Mouse (Mus musculus) layer of hippocampus, adult 9-11 months (tissue): ENCODE measurements around the gene Zswim4.

Experiments
- DNase-seq: peaks from one replicate; pipeline ENCODE4 v3.0.0; 2022

Zswim4 gene

GRCm38 (mm10) chr8:84180530-84181190, 56.2 kb downstream of the Zswim4 start:
- no peak for DNase-seq

GRCm38 (mm10) chr8:84179946-84180345, 56.9 kb downstream of the Zswim4 start:
- no peak for DNase-seq

- DNase-seq, result no peak
Measured at GRCm38 (mm10) chr8:84178592-84178991, 58.3 kb downstream of the Zswim4 start.

GRCm38 (mm10) chr8:84177405-84177804, 59.5 kb downstream of the Zswim4 start:
- no peak for DNase-seq

GRCm38 (mm10) chr8:84176560-84176959, 60.3 kb downstream of the Zswim4 start:
- DNase-seq, result no peak

GRCm38 (mm10) chr8:84173861-84174260, 63.0 kb downstream of the Zswim4 start:
- no peak for DNase-seq

GRCm38 (mm10) chr8:84170096-84170495, 66.8 kb downstream of the Zswim4 start:
- DNase-seq, result no peak

GRCm38 (mm10) chr8:84167696-84168095, 69.2 kb downstream of the Zswim4 start:
- DNase-seq, result no peak
